Mouse (Mus musculus) spleen, postnatal 10 days (tissue): ENCODE data around the gene S100a13.

Experiments
- DNase-seq, 2 experiments: peaks; one replicate each; pipeline ENCODE4 v3.0.0; 2021 to 2022; ENCODE audit warnings: low spot score in 2 of 2

The S100a13 gene

GRCm38 (mm10) chr3:90513796-90514590 is at the start of gene S100a13, which contains the start of gene S100a1:
TSS of gene S100a13 (plus strand) at chr3:90514435.
TSS of gene S100a1 (minus strand) at chr3:90514392.
- peak; percentile 53 for DNase-seq

GRCm38 (mm10) chr3:90464552-90465080 is 49.6 kb upstream of the S100a13 start:
- peak in 1 of 2 experiments; percentile 13 for DNase-seq

- DNase-seq = peak; percentile 33 to 35
Observed at GRCm38 (mm10) chr3:90465081-90465685, 49.1 kb upstream of the S100a13 start.

GRCm38 (mm10) chr3:90465686-90466310 is 48.4 kb upstream of the S100a13 start, which contains the start of gene Npr1:
TSS of gene Npr1 (minus strand) at chr3:90465866.
- DNase-seq = peak; percentile 31

GRCm38 (mm10) chr3:90466311-90466766 is 47.9 kb upstream of the S100a13 start:
- DNase-seq = no peak

- no peak for DNase-seq
Observed at GRCm38 (mm10) chr3:90467618-90468300, 46.5 kb upstream of the S100a13 start.

- DNase-seq = peak; percentile 28 to 74
Observed at GRCm38 (mm10) chr3:90472213-90472612, 42.0 kb upstream of the S100a13 start.

- DNase-seq = no peak
Observed at GRCm38 (mm10) chr3:90475151-90475830, 38.9 kb upstream of the S100a13 start.

- peak; percentile 84 to 93 for DNase-seq
Observed at GRCm38 (mm10) chr3:90475831-90476611, 38.2 kb upstream of the S100a13 start, which contains the start of gene Ilf2. TSS of gene Ilf2 (plus strand) at chr3:90476126.

GRCm38 (mm10) chr3:90486998-90487397 is 27.2 kb upstream of the S100a13 start:
- no peak for DNase-seq

- DNase-seq = no peak
Observed at GRCm38 (mm10) chr3:90488576-90488975, 25.7 kb upstream of the S100a13 start.

- DNase-seq = peak; percentile 96 to 97
Observed at GRCm38 (mm10) chr3:90490696-90491256, 23.5 kb upstream of the S100a13 start, which contains the start of gene Snapin. TSS of gene Snapin (minus strand) at chr3:90491033.

- peak in 1 of 2 experiments; percentile 65 for DNase-seq
Observed at GRCm38 (mm10) chr3:90491350-90491749, 22.9 kb upstream of the S100a13 start.

- no peak for DNase-seq
Observed at GRCm38 (mm10) chr3:90493831-90494540, 20.2 kb upstream of the S100a13 start.

GRCm38 (mm10) chr3:90495850-90496525 is 18.2 kb upstream of the S100a13 start:
- DNase-seq = no peak

GRCm38 (mm10) chr3:90497597-90497996 is 16.6 kb upstream of the S100a13 start:
- DNase-seq = no peak

GRCm38 (mm10) chr3:90503444-90503843 is 10.8 kb upstream of the S100a13 start:
- no peak for DNase-seq

- DNase-seq = no peak
Observed at GRCm38 (mm10) chr3:90505216-90505615, 9.0 kb upstream of the S100a13 start.
